Mouse (Mus musculus) small intestine, adult 2 months (tissue): ENCODE results near the gene Appbp2.

Experiments used
- CTCF ChIP-seq: fragments of 200-500 bp; IDR thresholded peaks from 2 replicates; pipeline ENCODE4 v1.5.1; 2012; ENCODE audit warnings: low read depth, mild to moderate bottlenecking, control low read depth, inconsistent platforms, low read length, moderate library complexity, mixed read lengths; ENCODE audit not compliant: insufficient replicate concordance, insufficient read length; ENCODE audit errors: extremely low read depth
- POLR2A ChIP-seq: fragments of 200-500 bp; IDR thresholded peaks from 2 replicates; pipeline ENCODE4 v1.6.1; 2012; ENCODE audit warnings: low read depth, mild to moderate bottlenecking, control low read depth, inconsistent platforms, low read length, moderate library complexity

GRCm38 (mm10) chr11:85267393-85267792 is 32.5 kb upstream of the Appbp2 start:
- no peak for TF ChIP-seq CTCF
- no peak for TF ChIP-seq POLR2A
